Mouse (Mus musculus) MEL (cell line): ENCODE measurements around the gene Lrrc23. TPM values are rescaled to one million over a fixed set of nuclear protein-coding genes. Genes with fewer than 3 reads are reported as not detected.

Experiments used
- DNase-seq: peaks from one replicate; pipeline ENCODE4 v3.0.0; 2011; ENCODE audit warnings: low read depth, low spot score
- H3K27ac ChIP-seq: 2 replicates; pipeline ENCODE4 v1.5.1; 2012; ENCODE audit warnings: low read depth, mild to moderate bottlenecking, control low read depth, low read length, moderate library complexity; ENCODE audit not compliant: control insufficient read depth
- H3K27me3 ChIP-seq, 2 experiments: fragments of 150-350 bp in 1 of 2; sonication (generic) in 1 of 2; 2 replicates each; pipeline ENCODE4 v1.6.1; 2012; ENCODE audit warnings: low read length in 2 of 2, mild to moderate bottlenecking in 2 of 2, improper control_type of control experiment in 1 of 2, moderate library complexity in 1 of 2; ENCODE audit not compliant: insufficient read depth in 2 of 2, control insufficient read depth in 1 of 2
- H3K36me3 ChIP-seq, 2 experiments: 2 replicates each; pipeline ENCODE4 v1.6.1; 2012 to 2014; ENCODE audit warnings: low read length in 2 of 2, improper control_type of control experiment in 1 of 2, inconsistent platforms in 1 of 2, mild to moderate bottlenecking in 1 of 2; ENCODE audit not compliant: insufficient read depth in 2 of 2, control insufficient read depth in 1 of 2
- H3K4me1 ChIP-seq, 2 experiments: fragments of 150-350 bp in 1 of 2; sonication (generic) in 1 of 2; 2 replicates each; pipeline ENCODE4 v1.6.1; 2012; ENCODE audit warnings: low read length in 2 of 2, improper control_type of control experiment in 1 of 2, mild to moderate bottlenecking in 1 of 2; ENCODE audit not compliant: insufficient read depth in 2 of 2, control insufficient read depth in 1 of 2
- H3K4me3 ChIP-seq, 2 experiments: fragments of 150-350 bp in 1 of 2; sonication (generic) in 1 of 2; 2 replicates each; pipeline ENCODE4 v1.5.1; 2012; ENCODE audit warnings: low read depth in 2 of 2, low read length in 2 of 2, mild to moderate bottlenecking in 2 of 2, moderate library complexity in 2 of 2, control low read depth in 1 of 2, improper control_type of control experiment in 1 of 2; ENCODE audit not compliant: control insufficient read depth in 1 of 2, insufficient read depth in 1 of 2
- H3K79me2 ChIP-seq: 2 replicates; pipeline ENCODE4 v1.6.1; 2012; ENCODE audit warnings: mild to moderate bottlenecking, low read length, moderate library complexity; ENCODE audit not compliant: control insufficient read depth, poor library complexity, insufficient read depth
- H3K9ac ChIP-seq: 2 replicates; pipeline ENCODE4 v1.6.1; 2012; ENCODE audit warnings: low read depth, mild to moderate bottlenecking, control low read depth, low read length, moderate library complexity; ENCODE audit not compliant: control insufficient read depth, poor library complexity, severe bottlenecking
- H3K9me3 ChIP-seq: fragments of 150-350 bp; sonication (generic); replicated peaks from 2 replicates; pipeline ENCODE4 v1.6.1; 2012; ENCODE audit warnings: mild to moderate bottlenecking, low read length, improper control_type of control experiment, moderate library complexity; ENCODE audit not compliant: insufficient read depth
- BHLHE40 ChIP-seq: IDR thresholded peaks from 2 replicates; pipeline ENCODE4 v1.6.1; 2012; ENCODE audit warnings: low read depth, mild to moderate bottlenecking, inconsistent platforms, low read length, improper control_type of control experiment, borderline replicate concordance
- CTCF ChIP-seq, 3 experiments: IDR thresholded peaks in 2 of 3; conservative IDR thresholded peaks in 1 of 3; 2 replicates each; pipeline ENCODE4 v1.5.1; 2011 to 2012; ENCODE audit warnings: low read length in 3 of 3, low read depth in 2 of 3, mild to moderate bottlenecking in 2 of 3, improper control_type of control experiment in 1 of 3, inconsistent platforms in 1 of 3, mixed read lengths in 1 of 3, moderate library complexity in 1 of 3; ENCODE audit not compliant: control insufficient read depth in 1 of 3, insufficient read depth in 1 of 3, poor library complexity in 1 of 3, severe bottlenecking in 1 of 3
- EP300 ChIP-seq, 2 experiments: IDR thresholded peaks; 2 replicates each; pipeline ENCODE4 v1.6.1; 2011; ENCODE audit warnings: improper control_type of control experiment in 2 of 2, low read length in 2 of 2, low read depth in 1 of 2, mild to moderate bottlenecking in 1 of 2
- GABPA ChIP-seq: IDR thresholded peaks from 2 replicates; pipeline ENCODE4 v1.6.1; 2012; ENCODE audit warnings: low read depth, mild to moderate bottlenecking, inconsistent platforms, low read length, improper control_type of control experiment, moderate library complexity
- GATA1 ChIP-seq: IDR thresholded peaks from 2 replicates; pipeline ENCODE4 v1.6.1; 2011; ENCODE audit warnings: low read depth, low read length, improper control_type of control experiment
- HCFC1 ChIP-seq: IDR thresholded peaks from 2 replicates; pipeline ENCODE4 v1.6.1; 2012; ENCODE audit warnings: low read depth, mild to moderate bottlenecking, inconsistent platforms, low read length, improper control_type of control experiment, moderate library complexity
- JUND ChIP-seq: IDR thresholded peaks from 2 replicates; pipeline ENCODE4 v1.6.1; 2011; ENCODE audit warnings: low read depth, mild to moderate bottlenecking, improper control_type of control experiment, low read length
- MYB ChIP-seq: IDR thresholded peaks from 2 replicates; pipeline ENCODE4 v1.6.1; 2011; ENCODE audit warnings: mild to moderate bottlenecking, low read depth, low read length, improper control_type of control experiment
- MYC ChIP-seq: IDR thresholded peaks from 2 replicates; pipeline ENCODE4 v1.6.1; 2011; ENCODE audit warnings: low read depth, mild to moderate bottlenecking, low read length, improper control_type of control experiment, moderate library complexity
- NRF1 ChIP-seq: IDR thresholded peaks from 2 replicates; pipeline ENCODE4 v1.6.1; 2014; ENCODE audit warnings: low read depth, mild to moderate bottlenecking, inconsistent platforms, low read length, improper control_type of control experiment, moderate library complexity; ENCODE audit not compliant: poor library complexity, insufficient read depth, severe bottlenecking
- POLR2AphosphoS5 ChIP-seq: IDR thresholded peaks from 2 replicates; pipeline ENCODE4 v1.6.1; 2012; ENCODE audit warnings: low read depth, borderline replicate concordance, mild to moderate bottlenecking, inconsistent platforms, low read length, moderate library complexity, mixed read lengths
- RAD21 ChIP-seq: IDR thresholded peaks from 2 replicates; pipeline ENCODE4 v1.6.1; 2011; ENCODE audit warnings: mild to moderate bottlenecking, low read depth, low read length, improper control_type of control experiment
- SIN3A ChIP-seq: IDR thresholded peaks from 2 replicates; pipeline ENCODE4 v1.6.1; 2012; ENCODE audit warnings: low read length, improper control_type of control experiment, inconsistent platforms
- TBP ChIP-seq: IDR thresholded peaks from 2 replicates; pipeline ENCODE4 v1.8.0; 2011; ENCODE audit warnings: low read depth, low read length, improper control_type of control experiment
- UBTF ChIP-seq: IDR thresholded peaks from 2 replicates; pipeline ENCODE4 v1.6.1; 2012; ENCODE audit warnings: low read depth, mild to moderate bottlenecking, inconsistent platforms, low read length, improper control_type of control experiment, moderate library complexity, borderline replicate concordance; ENCODE audit not compliant: insufficient read depth
- USF2 ChIP-seq, 2 experiments: IDR thresholded peaks; 2 replicates each; pipeline ENCODE4 v1.6.1; 2011 to 2012; ENCODE audit warnings: improper control_type of control experiment in 2 of 2, low read length in 2 of 2, borderline replicate concordance in 1 of 2, inconsistent platforms in 1 of 2, low read depth in 1 of 2, mild to moderate bottlenecking in 1 of 2; ENCODE audit not compliant: insufficient read depth in 1 of 2
- ZKSCAN1 ChIP-seq: IDR thresholded peaks from 2 replicates; pipeline ENCODE4 v1.6.1; 2012; ENCODE audit warnings: low read depth, mild to moderate bottlenecking, inconsistent platforms, low read length, improper control_type of control experiment, moderate library complexity
- ZMIZ1 ChIP-seq: IDR thresholded peaks from 2 replicates; pipeline ENCODE4 v1.6.1; 2012; ENCODE audit warnings: low read depth, mild to moderate bottlenecking, inconsistent platforms, low read length, improper control_type of control experiment, moderate library complexity
- ZNF384 ChIP-seq: IDR thresholded peaks from 2 replicates; pipeline ENCODE4 v1.6.1; 2012; ENCODE audit warnings: low read depth, mild to moderate bottlenecking, inconsistent platforms, low read length, improper control_type of control experiment
- polyA plus RNA-seq, 2 experiments: library from polyadenylated mRNA; stranded (reverse) in 1 of 2; unstranded in 1 of 2; fragments of >175 nt in 1 of 2; fragments of >200 nt in 1 of 2; gene quantifications; 2 replicates each; pipeline versions ENCODE4 v1.2.1 to v1.2.4; 2012; ENCODE audit warnings: low replicate concordance in 2 of 2, low read depth in 1 of 2; ENCODE audit not compliant: insufficient read length in 2 of 2, insufficient read depth in 1 of 2, missing spikeins in 1 of 2
- total RNA-seq: library from RNA; depleted of rRNA; stranded (reverse); fragments of 300-350 nt; gene quantifications from 2 replicates; pipeline ENCODE4 v1.2.3, GENCODE M21; 2012

The Lrrc23 gene
- total and polyA plus RNA-seq, 3 experiments = 0.11 TPM; not detected in 2

DNA sequence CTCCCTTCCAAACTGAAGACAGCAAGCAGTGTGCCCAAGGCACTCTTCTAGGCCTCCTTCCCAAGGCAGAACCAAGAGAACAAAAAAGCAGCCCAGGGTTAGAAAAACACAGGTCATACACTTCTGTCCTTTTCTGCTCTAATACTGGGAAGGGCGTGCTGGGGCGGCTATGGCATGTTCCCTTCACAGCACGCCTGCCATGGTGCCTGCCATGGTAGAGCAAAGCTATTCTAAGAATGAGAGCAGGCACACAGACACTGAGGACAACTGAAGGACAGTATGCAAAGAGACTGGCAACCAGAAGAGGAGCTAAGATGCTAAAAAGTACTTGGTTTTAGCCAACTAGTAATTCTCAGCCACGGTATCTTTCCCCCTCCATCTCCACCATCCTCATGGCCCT is 42.5 kb upstream of the Lrrc23 start:
- H3K4me3 ChIP-seq = no peak overlapping the region
- no peaks in the 10 kb centered on the region for H3K9me3 ChIP-seq
- no peaks in the 10 kb centered on the region for H3K4me1 ChIP-seq
- peaks cover 2% of the 10 kb centered on the region; the same call in 1 of the 2 replicates for H3K79me2 ChIP-seq
- no peak for TF ChIP-seq NRF1
- TF ChIP-seq EP300 (IDR thresholded peaks at IDR 0.05; ENCODE audit: low read depth in 1 of 2, low read length in 2 of 2) = no peak
- TF ChIP-seq HCFC1 = no peak
- no peak for TF ChIP-seq CTCF (IDR thresholded peaks at IDR 0.05 in 2 of 3, conservative IDR thresholded peaks at IDR 0.05 in 1 of 3; ENCODE audit: control insufficient read depth in 1 of 3, insufficient read depth in 1 of 3, low read depth in 2 of 3, low read length in 3 of 3, poor library complexity in 1 of 3, severe bottlenecking in 1 of 3)
- no peak for TF ChIP-seq ZMIZ1
- no peak for TF ChIP-seq JUND
- no peak for TF ChIP-seq MYB
- no peak for TF ChIP-seq UBTF
- no peak for TF ChIP-seq GABPA
- no peak for TF ChIP-seq MYC
- TF ChIP-seq GATA1 = no peak
- no peak for TF ChIP-seq USF2 (IDR thresholded peaks at IDR 0.05; ENCODE audit: borderline replicate concordance in 1 of 2, insufficient read depth in 1 of 2, low read depth in 1 of 2, low read length in 2 of 2)
- TF ChIP-seq RAD21 = no peak
- TF ChIP-seq POLR2AphosphoS5 = no peak
- TF ChIP-seq ZKSCAN1 = no peak
- TF ChIP-seq SIN3A = no peak
- no peak for TF ChIP-seq ZNF384
- H3K27ac ChIP-seq = no peak overlapping the region
- peaks cover 0 to 13% of the 10 kb centered on the region in 2 experiments; a peak in 2 of 4 replicates for H3K36me3 ChIP-seq
- DNase-seq = no peak
- no peaks in the 10 kb centered on the region for H3K27me3 ChIP-seq
- H3K9ac ChIP-seq = no peak overlapping the region

GRCm38 (mm10) chr6:124820891-124821290 is 41.4 kb upstream of the Lrrc23 start:
- no peak for DNase-seq
- Histone ChIP-seq H3K36me3 (peaks cover 0 to 15% of the 10 kb centered on the region in 2 experiments; a peak in 2 of 4 replicates), H3K4me1 (no peaks in the 10 kb centered on the region), H3K9ac (no peak overlapping the region), H3K27me3 (no peaks in the 10 kb centered on the region), H3K27ac (no peak overlapping the region), H3K4me3 (no peak overlapping the region), H3K9me3 (no peaks in the 10 kb centered on the region), H3K79me2 (no peaks in the 10 kb centered on the region)
- TF ChIP-seq MYB (no peak), NRF1 (no peak), BHLHE40 (no peak), HCFC1 (no peak), ZNF384 (no peak), ZMIZ1 (no peak), CTCF (IDR thresholded peaks at IDR 0.05 in 2 of 3, conservative IDR thresholded peaks at IDR 0.05 in 1 of 3; ENCODE audit: control insufficient read depth in 1 of 3, insufficient read depth in 1 of 3, low read depth in 2 of 3, low read length in 3 of 3, poor library complexity in 1 of 3, severe bottlenecking in 1 of 3) (no peak), TBP (no peak), RAD21 (no peak)
